Mouse (Mus musculus) frontal cortex, postnatal 25 days (tissue): ENCODE results near the gene Cyb561.

Source experiments
- DNase-seq, 2 experiments: peaks; one replicate each; pipeline ENCODE4 v3.0.0; 2022; ENCODE audit warnings: low spot score in 2 of 2

Gene Cyb561

GRCm38 (mm10) chr11:105952911-105953386 is at the start of gene Cyb561:
Gene Cyb561, minus strand, starts transcription at chr11:105953336.
- no peak for DNase-seq

- DNase-seq = no peak
Measured at GRCm38 (mm10) chr11:106001718-106002117, 48.6 kb upstream of the Cyb561 start.

- no peak for DNase-seq
Measured at GRCm38 (mm10) chr11:106000062-106000461, 46.9 kb upstream of the Cyb561 start.

- no peak for DNase-seq
Measured at GRCm38 (mm10) chr11:105994375-105994774, 41.2 kb upstream of the Cyb561 start, which contains the start of gene Ace3. Gene Ace3, plus strand, starts transcription at chr11:105994675.

GRCm38 (mm10) chr11:105990231-105990630 is 37.1 kb upstream of the Cyb561 start:
- DNase-seq = no peak

GRCm38 (mm10) chr11:105989446-105989845 is 36.3 kb upstream of the Cyb561 start:
- DNase-seq = no peak

GRCm38 (mm10) chr11:105987446-105987845 is 34.3 kb upstream of the Cyb561 start:
- DNase-seq = no peak

GRCm38 (mm10) chr11:105984452-105984851 is 31.3 kb upstream of the Cyb561 start:
- no peak for DNase-seq

- no peak for DNase-seq
Measured at GRCm38 (mm10) chr11:105978634-105979033, 25.5 kb upstream of the Cyb561 start.

GRCm38 (mm10) chr11:105978232-105978631 is 25.1 kb upstream of the Cyb561 start:
- DNase-seq = no peak

- DNase-seq = no peak
Measured at GRCm38 (mm10) chr11:105975636-105976035, 22.5 kb upstream of the Cyb561 start.

GRCm38 (mm10) chr11:105975050-105975449 is 21.9 kb upstream of the Cyb561 start:
- no peak for DNase-seq

GRCm38 (mm10) chr11:105974593-105974992 is 21.5 kb upstream of the Cyb561 start:
- DNase-seq = no peak

- no peak for DNase-seq
Measured at GRCm38 (mm10) chr11:105969516-105969915, 16.4 kb upstream of the Cyb561 start.

GRCm38 (mm10) chr11:105968948-105969347 is 15.8 kb upstream of the Cyb561 start:
- no peak for DNase-seq

- no peak for DNase-seq
Measured at GRCm38 (mm10) chr11:105967741-105968574, 14.8 kb upstream of the Cyb561 start, which contains the start of gene Ace. Gene Ace, plus strand, starts transcription at chr11:105967945.

- no peak for DNase-seq
Measured at GRCm38 (mm10) chr11:105966288-105966687, 13.2 kb upstream of the Cyb561 start.

- no peak for DNase-seq
Measured at GRCm38 (mm10) chr11:105964691-105965090, 11.6 kb upstream of the Cyb561 start.

GRCm38 (mm10) chr11:105959355-105959754 is 6.2 kb upstream of the Cyb561 start:
- no peak for DNase-seq

GRCm38 (mm10) chr11:105958566-105958965 is 5.4 kb upstream of the Cyb561 start:
- no peak for DNase-seq

- no peak for DNase-seq
Measured at GRCm38 (mm10) chr11:105957501-105957900, 4.4 kb upstream of the Cyb561 start.

- DNase-seq = no peak
Measured at GRCm38 (mm10) chr11:105955815-105956430, 2.8 kb upstream of the Cyb561 start.

GRCm38 (mm10) chr11:105953402-105953801 is 266 bp upstream of the Cyb561 start:
- DNase-seq = no peak
